Mouse (Mus musculus): Measurements from ENCODE around the gene Cldn8. TPM values are rescaled to one million over a fixed set of nuclear protein-coding genes. Genes with fewer than 3 reads are reported as not detected.

Cldn8 gene
- 18.5 and 20.6 TPM in 2 replicates for polyA plus RNA-seq (2015; fragmentation: Nextera tagmentation; extraction: Ambion mirVana)

DNA sequence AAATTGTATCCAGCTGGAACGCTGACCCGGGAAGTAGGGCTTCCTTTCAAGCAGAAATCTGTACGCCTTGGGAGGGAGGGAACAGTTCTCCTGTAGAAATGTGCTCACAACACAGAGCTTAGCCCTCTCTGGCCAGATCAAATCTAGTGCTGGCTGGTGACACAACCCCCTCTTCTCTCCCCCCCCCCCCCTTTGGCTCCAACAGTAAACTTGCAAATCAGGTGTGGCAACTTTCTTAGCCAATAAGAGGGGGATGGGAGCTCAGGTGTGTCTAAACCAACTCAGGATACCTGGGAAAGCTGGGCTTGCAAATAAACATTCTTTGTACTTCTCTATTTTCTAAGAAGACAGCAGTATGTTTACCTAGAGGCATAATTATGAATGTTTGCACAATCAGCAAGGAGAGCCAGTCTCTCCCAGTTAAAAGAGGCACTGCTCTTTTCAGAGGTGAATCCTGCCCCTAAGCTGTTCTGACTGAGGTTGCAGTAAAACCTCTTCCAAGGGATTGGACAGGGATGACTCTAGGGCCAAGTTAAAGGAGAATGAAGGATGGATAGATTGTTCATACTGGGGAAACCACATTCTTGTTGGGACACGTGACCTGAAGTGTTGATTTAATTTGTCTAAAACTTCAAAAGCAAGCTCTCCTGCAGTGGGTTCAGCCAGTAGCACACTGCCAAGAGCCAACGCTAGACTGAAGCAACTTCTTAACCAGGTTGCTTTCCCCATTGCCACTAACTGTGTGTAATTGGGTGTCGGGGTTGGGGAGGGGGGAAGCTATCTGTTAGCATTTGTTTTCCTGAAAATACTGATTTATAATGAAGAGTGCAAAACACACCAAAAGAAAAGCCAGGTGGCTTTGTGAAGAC, at the start of gene Cldn8:
Gene Cldn8, minus strand, starts transcription at position 139 of the 869 bp plus-strand sequence.
- peak; percentile 74 for ATAC-seq (ENCODE audit: insufficient read depth, low FRiP score, low read depth)
- Histone ChIP-seq H3K27ac (peak within 1 kb of the TSS; percentile 46; the same call in 1 of the 2 replicates), H3K4me1 (no peaks in the 10 kb centered on the region), H3K4me2 (peak within 1 kb of the TSS; percentile 17), H3K4me3 (replicated peaks) (peak within 1 kb of the TSS; percentile 17), H3K27me3 (replicated peaks) (no peaks in the 10 kb centered on the region), H3K36me3 (no peaks in the 10 kb centered on the region), H3K9ac (no peak within 1 kb of the TSS), H3K9me3 (no peaks in the 10 kb centered on the region)
- WGBS: 57% methylated on average over 6 of the region's 6 CpGs

GRCm38 (mm10) chr16:88612712-88613111, 49.7 kb upstream of the Cldn8 start:
- Histone ChIP-seq H3K27ac (no peak overlapping the region), H3K4me3 (replicated peaks) (no peak overlapping the region), H3K36me3 (no peaks in the 10 kb centered on the region), H3K4me1 (no peaks in the 10 kb centered on the region), H3K27me3 (replicated peaks) (no peaks in the 10 kb centered on the region), H3K9ac (no peak overlapping the region), H3K9me3 (no peaks in the 10 kb centered on the region), H3K4me2 (no peak overlapping the region)
- ATAC-seq (ENCODE audit: insufficient read depth, low FRiP score, low read depth): no peak
- 78% methylated on average over 4 of the region's 4 CpGs for WGBS

- Histone ChIP-seq H3K4me3 (replicated peaks) (no peak within 1 kb of the TSS), H3K36me3 (no peaks in the 10 kb centered on the region), H3K4me1 (no peaks in the 10 kb centered on the region), H3K27ac (no peak within 1 kb of the TSS), H3K9ac (no peak within 1 kb of the TSS), H3K9me3 (no peaks in the 10 kb centered on the region), H3K27me3 (replicated peaks) (no peaks in the 10 kb centered on the region), H3K4me2 (no peak within 1 kb of the TSS)
- no peak for ATAC-seq (ENCODE audit: insufficient read depth, low FRiP score, low read depth)
- 92% methylated on average over 8 of the region's 8 CpGs for WGBS
Observed at GRCm38 (mm10) chr16:88611922-88612321, 48.9 kb upstream of the Cldn8 start, which contains the start of gene Krtap24-1. Gene Krtap24-1, minus strand, starts transcription at chr16:88612279.

- no peak for ATAC-seq (ENCODE audit: insufficient read depth, low FRiP score, low read depth)
- WGBS: 88% methylated on average over 6 of the region's 6 CpGs
- Histone ChIP-seq H3K4me1 (no peaks in the 10 kb centered on the region), H3K27me3 (replicated peaks) (no peaks in the 10 kb centered on the region), H3K4me3 (replicated peaks) (no peak overlapping the region), H3K4me2 (no peak overlapping the region), H3K9me3 (no peaks in the 10 kb centered on the region), H3K9ac (no peak overlapping the region), H3K27ac (no peak overlapping the region), H3K36me3 (no peaks in the 10 kb centered on the region)
Observed at GRCm38 (mm10) chr16:88604570-88604969, 41.6 kb upstream of the Cldn8 start.

GRCm38 (mm10) chr16:88602464-88602863, 39.5 kb upstream of the Cldn8 start:
- no peak overlapping the region for H3K4me3 ChIP-seq (replicated peaks)
- no peaks in the 10 kb centered on the region for H3K36me3 ChIP-seq
- WGBS: 67% methylated on average over 1 of the region's 1 CpGs
- H3K27ac ChIP-seq: no peak overlapping the region
- no peak overlapping the region for H3K9ac ChIP-seq
- no peaks in the 10 kb centered on the region for H3K27me3 ChIP-seq (replicated peaks)
- no peak overlapping the region for H3K4me2 ChIP-seq
- ATAC-seq (ENCODE audit: insufficient read depth, low FRiP score, low read depth): no peak
- H3K9me3 ChIP-seq: no peaks in the 10 kb centered on the region
- H3K4me1 ChIP-seq: no peaks in the 10 kb centered on the region

DNA sequence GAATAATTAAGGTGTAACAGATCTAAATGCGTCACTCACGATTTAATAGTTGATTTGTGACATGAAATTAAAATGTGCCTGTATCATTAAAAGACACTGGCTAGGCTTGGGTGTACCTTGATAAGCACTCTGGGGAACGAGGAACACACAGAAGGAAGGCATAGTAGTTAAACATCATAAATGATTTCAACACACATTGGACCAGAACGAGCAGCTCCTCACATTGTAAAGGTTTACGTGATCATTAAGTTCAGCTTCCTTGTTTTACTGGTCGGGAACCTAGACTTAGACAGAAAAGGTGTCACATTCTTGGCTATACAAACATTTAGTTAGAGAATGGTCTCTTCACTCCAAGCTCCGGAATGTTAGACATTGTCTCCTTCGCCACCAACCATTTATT, 37.3 kb upstream of the Cldn8 start:
- no peak overlapping the region for H3K4me3 ChIP-seq (replicated peaks)

GRCm38 (mm10) chr16:88599504-88600237, 36.7 kb upstream of the Cldn8 start:
- H3K27me3 ChIP-seq (replicated peaks): no peaks in the 10 kb centered on the region
- no peaks in the 10 kb centered on the region for H3K9me3 ChIP-seq
- no peak overlapping the region for H3K4me3 ChIP-seq (replicated peaks)
- H3K27ac ChIP-seq: no peak overlapping the region
- H3K36me3 ChIP-seq: no peaks in the 10 kb centered on the region
- no peak overlapping the region for H3K9ac ChIP-seq
- no peak overlapping the region for H3K4me2 ChIP-seq
- WGBS: 49% methylated on average over 16 of the region's 16 CpGs
- ATAC-seq (ENCODE audit: insufficient read depth, low FRiP score, low read depth): no peak
- no peaks in the 10 kb centered on the region for H3K4me1 ChIP-seq

More for the DNA sequence above, 37.3 kb upstream of the Cldn8 start:
- Histone ChIP-seq H3K27me3 (replicated peaks) (no peaks in the 10 kb centered on the region), H3K27ac (no peak overlapping the region), H3K36me3 (no peaks in the 10 kb centered on the region), H3K9ac (no peak overlapping the region), H3K4me2 (no peak overlapping the region), H3K4me1 (no peaks in the 10 kb centered on the region), H3K9me3 (no peaks in the 10 kb centered on the region)
- no peak for ATAC-seq (ENCODE audit: insufficient read depth, low FRiP score, low read depth)
- WGBS: 68% methylated on average over 8 of the region's 8 CpGs

GRCm38 (mm10) chr16:88592758-88593157, 29.8 kb upstream of the Cldn8 start:
- no peak overlapping the region for H3K4me2 ChIP-seq
- no peaks in the 10 kb centered on the region for H3K9me3 ChIP-seq
- no peak overlapping the region for H3K27ac ChIP-seq
- no peaks in the 10 kb centered on the region for H3K4me1 ChIP-seq
- H3K27me3 ChIP-seq (replicated peaks): no peaks in the 10 kb centered on the region
- no peak overlapping the region for H3K4me3 ChIP-seq (replicated peaks)
- no peak for ATAC-seq (ENCODE audit: insufficient read depth, low FRiP score, low read depth)
- no peak overlapping the region for H3K9ac ChIP-seq
- H3K36me3 ChIP-seq: no peaks in the 10 kb centered on the region

DNA sequence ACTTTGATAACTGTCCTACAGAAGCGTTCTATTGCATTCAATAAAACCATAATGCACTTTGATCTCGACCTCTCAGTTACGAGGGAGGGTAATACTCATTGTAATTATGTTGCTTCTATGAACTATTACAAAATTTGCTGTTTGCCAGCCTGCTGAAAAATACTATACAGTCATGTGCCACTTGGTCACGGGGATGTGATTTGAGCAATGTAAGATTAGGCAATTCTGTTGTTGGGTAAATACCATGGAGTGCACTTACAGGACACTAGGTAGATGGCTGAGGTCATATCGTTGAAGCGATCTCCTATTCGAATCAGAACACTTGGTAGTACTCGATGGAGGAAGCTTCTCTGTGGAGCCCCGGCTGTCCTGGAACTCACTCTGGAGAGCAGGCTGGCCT, 20.4 kb upstream of the Cldn8 start:
- ATAC-seq (ENCODE audit: insufficient read depth, low FRiP score, low read depth): no peak
- WGBS: 87% methylated on average over 9 of the region's 9 CpGs
- Histone ChIP-seq H3K4me1 (no peaks in the 10 kb centered on the region), H3K27ac (no peak overlapping the region), H3K9me3 (no peaks in the 10 kb centered on the region), H3K4me2 (no peak overlapping the region), H3K9ac (no peak overlapping the region), H3K4me3 (replicated peaks) (no peak overlapping the region), H3K36me3 (no peaks in the 10 kb centered on the region), H3K27me3 (replicated peaks) (no peaks in the 10 kb centered on the region)

DNA sequence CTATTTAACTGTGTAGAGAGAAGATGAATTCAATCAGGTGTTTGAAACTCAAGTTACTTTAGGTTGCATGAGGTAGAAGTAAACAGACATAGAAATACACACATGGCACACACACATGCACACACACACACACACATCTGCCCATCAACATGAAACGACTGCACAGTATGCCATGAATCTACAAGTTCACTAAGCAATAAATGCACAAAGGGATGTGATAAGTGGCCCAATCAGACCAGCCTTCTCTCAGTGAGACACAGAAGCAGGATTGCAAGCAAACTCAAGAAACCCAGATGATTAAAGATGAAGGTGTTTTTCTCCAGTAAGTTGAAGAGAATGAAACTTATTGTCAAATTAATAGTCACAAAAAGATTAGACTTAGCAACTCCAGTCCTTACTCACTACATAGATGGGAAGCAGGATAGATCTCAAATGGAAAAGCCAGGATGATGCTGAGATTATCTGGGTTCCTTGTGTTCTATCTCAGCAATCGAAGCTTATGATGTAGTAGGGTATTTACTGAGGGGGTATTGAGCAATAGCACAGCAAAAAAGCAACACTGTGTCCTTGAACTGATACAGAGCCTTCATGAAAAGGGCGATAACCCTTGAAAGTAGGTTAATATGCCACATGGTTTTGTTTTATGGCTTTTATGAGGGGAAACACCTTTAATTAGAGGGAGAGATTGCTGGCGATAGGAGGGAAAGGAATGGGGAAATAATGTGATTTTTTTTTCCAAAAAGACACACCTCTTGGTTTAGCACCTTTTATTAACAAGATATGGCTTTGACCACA, 13.1 kb upstream of the Cldn8 start:
- Histone ChIP-seq H3K4me1 (no peaks in the 10 kb centered on the region), H3K27ac (no peak overlapping the region), H3K27me3 (replicated peaks) (no peaks in the 10 kb centered on the region), H3K9me3 (no peaks in the 10 kb centered on the region), H3K9ac (no peak overlapping the region), H3K4me2 (no peak overlapping the region), H3K4me3 (replicated peaks) (no peak overlapping the region), H3K36me3 (no peaks in the 10 kb centered on the region)
- WGBS: 68% methylated on average over 4 of the region's 4 CpGs
- ATAC-seq (ENCODE audit: insufficient read depth, low FRiP score, low read depth): no peak

GRCm38 (mm10) chr16:88572904-88573404, 10.0 kb upstream of the Cldn8 start:
- Histone ChIP-seq H3K27me3 (replicated peaks) (no peaks in the 10 kb centered on the region), H3K4me3 (replicated peaks) (no peak overlapping the region), H3K9me3 (no peaks in the 10 kb centered on the region), H3K4me2 (no peak overlapping the region), H3K9ac (no peak overlapping the region), H3K36me3 (no peaks in the 10 kb centered on the region), H3K4me1 (no peaks in the 10 kb centered on the region), H3K27ac (no peak overlapping the region)
- WGBS: 43% methylated on average over 5 of the region's 5 CpGs
- ATAC-seq (ENCODE audit: insufficient read depth, low FRiP score, low read depth): no peak
